Mouse (Mus musculus): Measurements from ENCODE around the gene Ercc1. TPM values are rescaled to one million over a fixed set of nuclear protein-coding genes. Genes with fewer than 3 reads are reported as not detected.

Gene Ercc1
- polyA plus RNA-seq, 1 experiment from 2014 or later: 32.8 TPM

DNA sequence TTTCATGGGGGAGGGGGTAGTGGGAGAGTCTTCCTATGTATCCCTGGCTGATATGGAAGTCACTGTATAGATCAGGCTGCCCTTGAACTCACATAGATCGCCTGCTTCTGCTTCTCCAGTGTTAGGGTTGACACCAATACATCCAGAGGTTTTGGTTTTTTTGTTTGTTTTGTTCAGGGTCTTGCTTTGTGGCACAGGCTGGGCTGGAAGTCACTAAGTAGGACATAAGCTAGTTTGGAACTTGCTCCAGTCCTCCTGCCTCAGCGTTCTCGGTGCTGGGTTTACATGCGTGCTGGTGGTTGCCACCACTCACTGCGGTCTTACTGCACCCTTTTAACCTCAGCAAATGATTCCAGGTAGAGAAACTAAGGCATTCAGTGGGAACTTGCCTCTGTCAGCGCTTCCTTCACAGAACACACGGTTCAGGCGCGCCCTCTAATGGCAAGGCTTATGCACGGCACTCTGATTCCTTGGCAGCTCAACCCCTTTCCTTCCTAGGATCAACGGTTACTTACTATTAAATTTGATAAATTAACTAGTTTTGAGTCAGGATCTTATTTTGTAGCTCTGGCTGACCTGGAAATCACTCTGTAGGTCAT is 1.3 kb upstream of the Ercc1 start:
- Histone ChIP-seq H3K4me3 (ENCODE audit: low read depth, low read length) (no peak overlapping the region), H3K4me1 (replicated peaks; ENCODE audit: control insufficient read depth, insufficient read depth) (0 out of 2 replicates have a peak, but pooled peaks cover 2% of the 10 kb centered on the region), H3K4me2 (replicated peaks; ENCODE audit: low read depth) (0 out of 2 replicates have a peak overlapping the region, but pooled peaks have one; percentile 15), H3K27me3 (ENCODE audit: control insufficient read depth, insufficient read depth, low read length) (no peaks in the 10 kb centered on the region), H3K27ac (replicated peaks) (no peak overlapping the region), H3K9me3 (ENCODE audit: control insufficient read depth, low read length) (no peaks in the 10 kb centered on the region), H3K9ac (ENCODE audit: low read length) (no peak overlapping the region), H3K36me3 (ENCODE audit: control insufficient read depth, insufficient read depth, low read length) (no peaks in the 10 kb centered on the region)
- ATAC-seq (ENCODE audit: low FRiP score, low TSS enrichment) (no peak), DNase-seq (ENCODE audit: low spot score) (peak; percentile 84)
- WGBS: 1% methylated on average over 11 of the region's 11 CpGs
- no peak for TF ChIP-seq EP300 (optimal IDR thresholded peaks at IDR 0.05)
- peak; percentile 94 for TF ChIP-seq CTCF (IDR thresholded peaks at IDR 0.05; ENCODE audit: low read depth)

DNA sequence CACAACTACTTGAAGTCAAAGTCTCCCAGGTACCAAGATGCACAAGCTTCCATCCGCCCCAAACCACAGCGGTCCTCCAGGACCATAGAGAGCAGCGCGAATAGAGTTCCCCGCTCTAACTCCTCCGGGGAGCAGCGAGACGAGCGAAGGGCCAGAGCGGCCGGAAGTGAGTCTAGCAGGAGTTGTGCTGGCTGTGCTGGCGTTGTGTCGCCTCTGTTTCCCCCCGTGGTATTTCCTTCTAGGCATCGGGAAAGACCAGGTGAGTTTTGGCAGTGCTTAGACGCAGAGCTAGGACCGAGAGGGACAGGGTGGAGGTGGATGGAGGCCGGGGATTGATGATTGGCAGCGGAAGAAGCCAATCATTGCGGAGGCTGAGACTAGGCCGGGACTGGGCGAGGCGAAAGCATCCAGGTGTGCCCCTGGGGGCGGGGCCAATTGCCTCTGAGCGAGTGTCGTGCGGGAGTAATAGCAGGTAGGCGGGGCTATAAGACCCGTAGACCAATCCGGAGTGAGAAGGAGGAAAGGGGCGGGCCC is 427 bp downstream of the Ercc1 start:
- Histone ChIP-seq H3K9ac (ENCODE audit: low read length) (peak overlapping the region; percentile 80), H3K4me1 (replicated peaks; ENCODE audit: control insufficient read depth, insufficient read depth) (0 out of 2 replicates have a peak, but pooled peaks cover 2% of the 10 kb centered on the region), H3K4me2 (replicated peaks; ENCODE audit: low read depth) (peak overlapping the region; percentile 63), H3K4me3 (ENCODE audit: low read depth, low read length) (peak overlapping the region; percentile 72), H3K36me3 (ENCODE audit: control insufficient read depth, insufficient read depth, low read length) (0 out of 2 replicates have a peak, but pooled peaks cover under 1% of the 10 kb centered on the region), H3K27me3 (ENCODE audit: control insufficient read depth, insufficient read depth, low read length) (no peaks in the 10 kb centered on the region), H3K27ac (replicated peaks) (peak overlapping the region; percentile 87), H3K9me3 (ENCODE audit: control insufficient read depth, low read length) (no peaks in the 10 kb centered on the region)
- ATAC-seq (ENCODE audit: low FRiP score, low TSS enrichment) (peak; percentile 95), DNase-seq (ENCODE audit: low spot score) (peak; percentile 98)
- under 1% methylated on average over 31 of the region's 31 CpGs for WGBS
- TF ChIP-seq EP300 (optimal IDR thresholded peaks at IDR 0.05): no peak
- TF ChIP-seq CTCF (IDR thresholded peaks at IDR 0.05; ENCODE audit: low read depth): no peak

DNA sequence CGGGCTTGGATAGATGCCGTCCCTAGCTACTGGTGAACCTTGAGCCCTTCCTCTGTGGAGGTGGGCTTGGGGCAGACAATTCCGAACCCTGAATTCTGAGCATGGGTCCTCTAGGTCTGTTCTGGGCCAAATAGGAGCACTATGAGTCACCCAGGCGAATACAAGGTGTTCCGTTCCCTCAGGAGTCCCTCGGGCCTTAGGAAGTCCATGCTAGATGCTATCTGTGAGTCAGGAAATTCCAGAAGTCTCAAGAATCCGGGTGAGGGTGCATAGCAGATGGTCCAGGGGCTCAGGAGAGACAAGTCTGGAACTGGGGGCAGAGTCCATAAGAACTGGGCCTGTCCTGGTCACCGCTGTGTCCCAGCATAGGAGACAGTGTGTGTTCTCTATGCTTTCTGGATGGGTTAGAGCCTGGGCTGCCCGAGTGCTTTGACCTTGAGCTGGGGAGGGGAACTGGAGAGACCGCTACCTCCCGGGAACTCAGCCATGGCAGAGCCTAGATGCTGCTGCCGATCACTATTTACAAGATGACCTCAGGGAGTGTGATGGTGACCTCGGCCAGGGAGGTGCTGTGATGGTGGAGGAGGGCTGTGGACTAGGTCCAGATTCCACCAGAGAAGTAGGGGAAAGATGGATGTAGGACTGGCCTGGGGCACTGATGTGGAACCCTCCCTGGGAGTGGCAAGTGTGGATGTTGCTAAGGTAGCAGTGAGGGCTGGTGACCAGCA is 4.8 kb downstream of the Ercc1 start:
- Histone ChIP-seq H3K9ac (ENCODE audit: low read length) (no peak overlapping the region), H3K36me3 (ENCODE audit: control insufficient read depth, insufficient read depth, low read length) (peaks cover 9% of the 10 kb centered on the region; the same call in 1 of the 2 replicates), H3K4me2 (replicated peaks; ENCODE audit: low read depth) (no peak overlapping the region), H3K4me1 (replicated peaks; ENCODE audit: control insufficient read depth, insufficient read depth) (no peaks in the 10 kb centered on the region), H3K9me3 (ENCODE audit: control insufficient read depth, low read length) (no peaks in the 10 kb centered on the region), H3K4me3 (ENCODE audit: low read depth, low read length) (no peak overlapping the region), H3K27ac (replicated peaks) (no peak overlapping the region), H3K27me3 (ENCODE audit: control insufficient read depth, insufficient read depth, low read length) (no peaks in the 10 kb centered on the region)
- 84% methylated on average over 13 of the region's 13 CpGs for WGBS
- DNase-seq (ENCODE audit: low spot score) (no peak), ATAC-seq (ENCODE audit: low FRiP score, low TSS enrichment) (no peak)
- TF ChIP-seq EP300 (optimal IDR thresholded peaks at IDR 0.05): no peak
- no peak for TF ChIP-seq CTCF (IDR thresholded peaks at IDR 0.05; ENCODE audit: low read depth)

DNA sequence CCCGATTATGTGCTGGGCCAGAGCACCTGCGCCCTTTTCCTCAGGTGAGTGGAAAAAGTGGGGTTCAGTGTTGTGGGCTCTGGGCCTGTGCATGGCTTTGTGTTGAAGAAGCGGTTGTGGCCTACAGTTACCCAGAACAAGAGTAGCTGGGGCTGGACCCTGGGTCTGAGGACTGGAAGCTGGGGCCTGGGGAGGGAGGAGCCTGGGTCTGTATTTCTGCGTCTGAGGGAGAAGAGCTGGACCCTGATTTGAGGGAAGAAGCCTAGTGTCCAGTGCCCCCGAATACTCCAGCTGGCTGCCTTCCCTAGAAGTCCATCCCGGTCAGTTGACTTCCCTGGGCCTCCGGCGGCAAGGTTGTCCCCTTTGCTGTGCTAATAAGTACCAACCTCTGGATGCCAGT is 5.6 kb downstream of the Ercc1 start:
- H3K4me3 ChIP-seq (ENCODE audit: low read depth, low read length): no peak overlapping the region
- TF ChIP-seq EP300 (optimal IDR thresholded peaks at IDR 0.05) (no peak), CTCF (IDR thresholded peaks at IDR 0.05; ENCODE audit: low read depth) (no peak)
- no peaks in the 10 kb centered on the region for H3K4me1 ChIP-seq (replicated peaks; ENCODE audit: control insufficient read depth, insufficient read depth)
- no peak overlapping the region for H3K9ac ChIP-seq (ENCODE audit: low read length)
- no peaks in the 10 kb centered on the region for H3K9me3 ChIP-seq (ENCODE audit: control insufficient read depth, low read length)
- peaks cover 12% of the 10 kb centered on the region; the same call in 1 of the 2 replicates for H3K36me3 ChIP-seq (ENCODE audit: control insufficient read depth, insufficient read depth, low read length)
- H3K27ac ChIP-seq (replicated peaks): no peak overlapping the region
- H3K27me3 ChIP-seq (ENCODE audit: control insufficient read depth, insufficient read depth, low read length): no peaks in the 10 kb centered on the region
- H3K4me2 ChIP-seq (replicated peaks; ENCODE audit: low read depth): no peak overlapping the region
- 90% methylated on average over 8 of the region's 8 CpGs for WGBS
- no peak for ATAC-seq (ENCODE audit: low FRiP score, low TSS enrichment)
- no peak for DNase-seq (ENCODE audit: low spot score)

DNA sequence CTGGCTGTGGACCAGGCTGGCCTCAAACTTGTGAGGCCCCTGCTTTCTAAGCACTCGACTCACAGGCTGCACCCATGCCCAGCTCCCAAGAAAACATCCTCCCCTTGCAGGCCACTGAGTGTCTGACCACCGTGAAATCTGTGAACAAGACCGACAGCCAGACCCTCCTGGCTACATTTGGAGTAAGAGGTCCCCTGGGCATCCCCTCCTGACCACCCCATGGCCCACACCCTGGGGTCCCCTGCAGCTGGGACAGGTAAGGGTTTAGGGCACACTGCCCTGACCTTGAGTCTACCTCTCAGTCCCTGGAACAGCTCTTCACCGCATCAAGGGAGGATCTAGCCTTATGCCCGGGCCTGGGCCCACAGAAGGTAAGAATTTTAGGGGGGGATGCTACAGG is 10.4 kb downstream of the Ercc1 start:
- 92% methylated on average over 5 of the region's 5 CpGs for WGBS
- ATAC-seq (ENCODE audit: low FRiP score, low TSS enrichment): no peak

More for the DNA sequence above, 10.4 kb downstream of the Ercc1 start:
- H3K27me3 ChIP-seq (ENCODE audit: control insufficient read depth, insufficient read depth, low read length): no peaks in the 10 kb centered on the region
- peaks cover 12% of the 10 kb centered on the region; the same call in 1 of the 2 replicates for H3K36me3 ChIP-seq (ENCODE audit: control insufficient read depth, insufficient read depth, low read length)
- H3K4me1 ChIP-seq (replicated peaks; ENCODE audit: control insufficient read depth, insufficient read depth): no peaks in the 10 kb centered on the region
- H3K4me2 ChIP-seq (replicated peaks; ENCODE audit: low read depth): no peak overlapping the region
- no peak for DNase-seq (ENCODE audit: low spot score)
- no peak overlapping the region for H3K4me3 ChIP-seq (ENCODE audit: low read depth, low read length)
- H3K27ac ChIP-seq (replicated peaks): no peak overlapping the region
- no peak for TF ChIP-seq EP300 (optimal IDR thresholded peaks at IDR 0.05)
- TF ChIP-seq CTCF (IDR thresholded peaks at IDR 0.05; ENCODE audit: low read depth): no peak
- H3K9ac ChIP-seq (ENCODE audit: low read length): no peak overlapping the region
- H3K9me3 ChIP-seq (ENCODE audit: control insufficient read depth, low read length): no peaks in the 10 kb centered on the region

Measured in stomach, postnatal 0 days (tissue).